Mouse (Mus musculus) heart, embryonic 11.5 days (tissue): ENCODE data around the gene Magi2. TPM values are rescaled to one million over a fixed set of nuclear protein-coding genes. Genes with fewer than 3 reads are reported as not detected.
"Not testable (repeated sequence)": the region's sequence is repeated elsewhere in the genome, so short reads cannot be mapped to it uniquely, and the experiment has no call there.

Experiments
- ATAC-seq: fragments of 200-750 bp; cut with Nextera tagmentation; replicated peaks from 2 replicates; pipeline ENCODE4 v1.8.0; 2017; ENCODE audit warnings: moderate library complexity; ENCODE audit not compliant: insufficient number of reproducible peaks, low FRiP score, low TSS enrichment
- H3K27ac ChIP-seq: fragments of 300-500 bp; sonication (generic); 2 replicates; pipeline ENCODE4 v1.5.1; 2014; ENCODE audit warnings: mild to moderate bottlenecking, low read depth, low read length
- H3K27me3 ChIP-seq: fragments of 300-500 bp; sonication (generic); 2 replicates; pipeline ENCODE4 v1.6.1; 2014; ENCODE audit warnings: mild to moderate bottlenecking, low read length, mixed read lengths; ENCODE audit not compliant: control insufficient read depth, insufficient read depth
- H3K36me3 ChIP-seq: fragments of 300-500 bp; sonication (generic); 2 replicates; pipeline ENCODE4 v1.6.1; 2014; ENCODE audit warnings: mild to moderate bottlenecking, low read length, moderate library complexity, mixed read lengths; ENCODE audit not compliant: control insufficient read depth, insufficient read depth
- H3K4me1 ChIP-seq: fragments of 300-500 bp; sonication (generic); 2 replicates; pipeline ENCODE4 v1.6.1; 2014; ENCODE audit warnings: low read length; ENCODE audit not compliant: control insufficient read depth, insufficient read depth
- H3K4me2 ChIP-seq: fragments of 300-500 bp; sonication (generic); 2 replicates; pipeline ENCODE4 v1.6.1; 2014; ENCODE audit warnings: mild to moderate bottlenecking, moderate library complexity
- H3K4me3 ChIP-seq: fragments of 300-500 bp; sonication (generic); 2 replicates; pipeline ENCODE4 v1.5.1; 2014; ENCODE audit warnings: low read depth, low read length
- H3K9ac ChIP-seq: fragments of 300-500 bp; sonication (generic); 2 replicates; pipeline ENCODE4 v1.6.1; 2014; ENCODE audit warnings: mild to moderate bottlenecking, low read depth, low read length, moderate library complexity
- H3K9me3 ChIP-seq: fragments of 300-500 bp; sonication (generic); replicated peaks from 2 replicates; pipeline ENCODE4 v1.6.1; 2016; ENCODE audit warnings: low read length; ENCODE audit not compliant: control insufficient read depth
- WGBS: fragments of 180-500 bp; shearing (Covaris S2); extraction: QIAGEN DNeasy Blood & Tissue Kit; methylation state at CpG from one replicate; pipeline ENCODE4 v1.1.7; 2014; ENCODE audit not compliant: insufficient replicate concordance; 5-methylcytosine and 5-hydroxymethylcytosine counted together
- polyA plus RNA-seq: library from polyadenylated mRNA; unstranded; fragments of >200 nt; fragmentation: Nextera tagmentation; extraction: Ambion mirVana; gene quantifications from 2 replicates; pipeline ENCODE4 v1.2.1, GENCODE M21; 2014

Magi2 gene
- polyA plus RNA-seq, 1 experiment from 2014 or later: 2.5 TPM

DNA sequence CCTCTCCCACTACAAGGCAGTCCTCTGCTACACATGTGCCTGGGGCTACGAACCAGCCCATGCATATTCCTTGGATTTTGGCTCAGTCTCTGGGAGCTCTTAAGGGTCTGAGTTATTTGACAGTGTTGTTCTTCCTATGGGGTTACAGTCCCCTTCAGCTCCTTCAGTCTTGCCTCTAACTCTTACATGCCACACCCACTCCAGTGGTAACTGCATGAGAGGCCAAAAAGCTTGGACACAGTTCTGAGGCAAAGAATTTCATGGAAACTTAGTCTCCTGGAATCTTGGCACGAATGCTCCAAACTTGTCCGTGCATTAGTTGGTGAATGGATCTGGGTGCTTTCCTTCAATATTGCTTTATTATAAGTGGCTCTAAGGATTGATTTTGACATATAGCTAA is 338.8 kb downstream of the Magi2 start:
- Histone ChIP-seq H3K27ac (no peak overlapping the region), H3K4me1 (no peaks in the 10 kb centered on the region), H3K27me3 (no peaks in the 10 kb centered on the region), H3K4me2 (no peak overlapping the region), H3K4me3 (no peak overlapping the region), H3K9ac (no peak overlapping the region), H3K36me3 (no peaks in the 10 kb centered on the region), H3K9me3 (no peaks in the 10 kb centered on the region)
- 85% methylated on average over 3 of the region's 3 CpGs for WGBS
- ATAC-seq: no peak

DNA sequence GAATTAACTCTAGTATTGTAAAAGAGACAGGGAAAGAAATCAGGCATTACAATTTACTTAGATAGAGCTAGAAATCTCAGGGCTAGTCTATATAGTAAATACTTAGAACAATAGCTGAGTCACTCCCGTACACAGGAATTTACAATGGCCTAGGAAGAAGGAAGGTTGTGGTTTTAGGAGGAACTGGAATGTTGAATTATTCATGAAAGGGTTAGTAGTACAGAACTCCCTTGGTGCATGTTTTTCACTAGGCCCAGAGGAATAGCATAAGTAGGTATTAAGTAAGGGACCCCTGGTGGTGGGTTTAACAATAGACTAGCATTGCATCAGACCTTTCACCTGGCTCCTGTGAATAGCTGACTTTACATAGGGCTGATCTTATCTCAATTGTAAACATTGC is 339.3 kb downstream of the Magi2 start:
- ATAC-seq, H3K9me3 ChIP-seq, H3K27ac ChIP-seq, H3K4me3 ChIP-seq, H3K36me3 ChIP-seq, H3K27me3 ChIP-seq, H3K4me1 ChIP-seq, H3K4me2 ChIP-seq, H3K9ac ChIP-seq: not testable (repeated sequence)
- WGBS: 74% methylated on average over 1 of the region's 1 CpGs

DNA sequence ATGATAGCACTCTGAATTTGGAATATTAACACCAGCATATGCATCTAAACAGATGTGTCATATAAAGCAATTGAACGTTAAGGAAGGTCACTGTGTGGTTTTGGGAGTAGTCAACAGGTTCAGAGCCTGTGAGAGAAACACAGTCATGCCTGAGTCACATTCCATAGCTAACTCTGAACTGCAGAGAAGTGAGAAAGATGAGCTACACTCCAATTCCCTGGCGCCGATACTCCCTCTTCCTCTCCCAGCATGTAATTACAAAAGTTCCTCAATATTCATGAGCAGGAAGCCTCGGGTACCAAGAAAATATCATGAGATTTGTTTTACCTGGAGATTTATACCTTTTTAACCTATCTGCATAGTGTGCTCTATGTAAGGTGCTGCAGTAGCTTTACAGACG is 380.9 kb downstream of the Magi2 start:
- no peaks in the 10 kb centered on the region for H3K36me3 ChIP-seq
- no peak overlapping the region for H3K9ac ChIP-seq
- WGBS: 59% methylated on average over 5 of the region's 5 CpGs
- ATAC-seq: no peak
- H3K4me2 ChIP-seq: no peak overlapping the region
- H3K9me3 ChIP-seq: no peaks in the 10 kb centered on the region
- H3K4me3 ChIP-seq: no peak overlapping the region
- H3K4me1 ChIP-seq: no peaks in the 10 kb centered on the region
- no peaks in the 10 kb centered on the region for H3K27me3 ChIP-seq
- H3K27ac ChIP-seq: no peak overlapping the region

DNA sequence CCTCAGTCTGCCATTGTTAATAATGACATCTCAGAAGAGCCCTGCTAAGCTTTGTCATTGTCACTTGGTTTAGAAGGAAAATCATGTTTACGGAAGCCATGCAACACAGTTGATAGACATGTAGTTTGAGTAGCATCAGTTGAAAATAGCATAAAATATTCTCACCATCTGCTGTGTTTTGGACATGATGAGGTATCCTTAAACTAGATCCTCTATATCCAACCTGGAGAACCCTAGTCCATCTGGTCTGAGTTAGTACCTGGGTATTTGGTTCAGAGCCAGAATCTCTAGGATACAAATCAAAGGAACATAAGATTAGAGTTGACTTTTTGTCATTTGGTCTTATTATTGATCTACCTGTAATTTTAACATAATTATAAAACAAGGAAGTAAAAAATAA is 385.0 kb downstream of the Magi2 start:
- Histone ChIP-seq H3K4me1 (no peaks in the 10 kb centered on the region), H3K4me2 (no peak overlapping the region), H3K36me3 (no peaks in the 10 kb centered on the region), H3K27ac (no peak overlapping the region), H3K9ac (no peak overlapping the region), H3K4me3 (no peak overlapping the region), H3K9me3 (no peaks in the 10 kb centered on the region), H3K27me3 (no peaks in the 10 kb centered on the region)
- no peak for ATAC-seq
- 87% methylated on average over 1 of the region's 1 CpGs for WGBS

DNA sequence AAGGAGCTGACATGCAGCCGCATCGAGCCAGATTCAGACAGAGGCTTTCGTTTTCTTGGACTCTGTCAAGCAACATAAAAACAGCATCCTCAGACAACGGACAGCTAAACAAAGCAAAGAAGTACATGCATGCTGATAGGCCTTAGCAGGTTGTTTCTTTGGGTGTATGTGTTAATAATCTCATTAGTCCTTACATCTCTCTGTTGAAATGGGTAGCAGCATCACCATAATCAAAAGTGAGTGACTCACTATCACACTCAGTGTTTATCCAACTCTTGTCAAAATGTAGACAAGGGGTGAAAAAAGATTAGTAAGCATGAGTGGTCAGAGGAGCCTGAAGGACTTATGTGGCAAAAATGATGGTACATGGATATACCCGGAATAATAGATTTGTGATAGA is 394.8 kb downstream of the Magi2 start:
- H3K36me3 ChIP-seq: no peaks in the 10 kb centered on the region
- WGBS: 87% methylated on average over 5 of the region's 5 CpGs
- H3K4me1 ChIP-seq: no peaks in the 10 kb centered on the region
- H3K9ac ChIP-seq: no peak overlapping the region
- no peak overlapping the region for H3K27ac ChIP-seq
- no peaks in the 10 kb centered on the region for H3K27me3 ChIP-seq
- no peak overlapping the region for H3K4me2 ChIP-seq
- H3K9me3 ChIP-seq: no peaks in the 10 kb centered on the region
- no peak overlapping the region for H3K4me3 ChIP-seq
- no peak for ATAC-seq

DNA sequence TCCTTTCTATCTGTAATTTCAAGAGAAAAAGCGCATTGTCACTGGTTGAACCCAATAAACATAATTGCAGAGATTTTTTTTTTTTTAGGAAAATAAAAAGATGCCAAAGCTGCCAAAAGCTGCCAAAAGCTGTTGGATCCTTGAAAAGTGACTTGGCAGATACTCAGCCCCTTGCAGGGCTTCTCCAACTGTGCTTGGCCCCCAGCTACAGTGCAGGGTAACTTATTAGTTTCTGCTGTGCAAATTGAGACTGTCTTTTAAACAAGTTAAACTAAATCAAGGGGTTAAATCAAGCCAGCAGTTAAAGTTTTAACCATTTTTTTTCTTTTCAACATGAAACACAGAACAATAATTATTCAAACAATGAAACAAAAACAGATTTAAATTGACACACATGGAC is 407.1 kb downstream of the Magi2 start:
- Histone ChIP-seq H3K9ac (no peak overlapping the region), H3K27ac (no peak overlapping the region), H3K4me1 (no peaks in the 10 kb centered on the region), H3K4me2 (no peak overlapping the region), H3K4me3 (no peak overlapping the region), H3K9me3 (no peaks in the 10 kb centered on the region), H3K27me3 (no peaks in the 10 kb centered on the region), H3K36me3 (no peaks in the 10 kb centered on the region)
- no peak for ATAC-seq
- 88% methylated on average over 1 of the region's 1 CpGs for WGBS

DNA sequence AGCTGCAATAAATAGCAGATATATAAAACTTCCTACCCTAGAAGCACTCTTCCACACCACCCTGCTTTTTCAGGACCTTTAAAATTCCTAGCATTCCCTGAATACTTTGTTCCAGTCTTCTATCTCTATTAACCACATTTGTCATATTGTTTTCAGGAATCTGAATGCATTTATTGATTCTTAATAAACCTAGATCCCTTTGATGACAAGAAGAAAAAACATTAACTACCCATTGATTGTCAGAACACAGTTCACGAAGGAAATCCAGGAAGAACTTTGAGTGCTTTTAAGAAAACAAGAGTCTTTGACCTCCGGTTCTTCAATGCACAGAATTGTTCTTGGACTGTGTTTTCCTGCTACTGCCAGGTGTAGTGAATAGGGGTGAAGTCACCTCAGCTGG is 411.0 kb downstream of the Magi2 start:
- Histone ChIP-seq H3K4me2 (no peak overlapping the region), H3K9ac (no peak overlapping the region), H3K4me3 (no peak overlapping the region), H3K27me3 (no peaks in the 10 kb centered on the region), H3K27ac (no peak overlapping the region), H3K36me3 (no peaks in the 10 kb centered on the region), H3K4me1 (no peaks in the 10 kb centered on the region), H3K9me3 (no peaks in the 10 kb centered on the region)
- ATAC-seq: no peak
- WGBS: 68% methylated on average over 2 of the region's 2 CpGs

DNA sequence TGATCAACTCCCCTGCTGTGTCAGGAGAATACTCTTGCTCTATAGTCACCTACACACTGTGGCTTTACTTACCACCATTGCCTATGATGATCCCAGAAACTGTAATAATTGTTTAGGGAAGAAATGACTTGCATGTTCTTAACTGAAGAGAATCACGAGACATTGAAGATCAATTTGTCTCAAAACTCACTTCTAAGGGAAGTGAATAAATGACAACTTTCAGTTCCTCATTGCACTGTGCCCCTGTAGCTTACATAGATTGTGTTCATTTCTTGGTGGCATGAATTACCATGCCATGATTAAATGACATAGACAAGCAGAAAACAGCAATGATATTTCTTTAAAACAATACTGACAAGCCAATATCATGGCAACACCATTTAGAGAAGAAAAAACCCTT is 429.1 kb downstream of the Magi2 start:
- H3K27me3 ChIP-seq: no peaks in the 10 kb centered on the region
- WGBS: 80% methylated on average over 1 of the region's 1 CpGs

DNA sequence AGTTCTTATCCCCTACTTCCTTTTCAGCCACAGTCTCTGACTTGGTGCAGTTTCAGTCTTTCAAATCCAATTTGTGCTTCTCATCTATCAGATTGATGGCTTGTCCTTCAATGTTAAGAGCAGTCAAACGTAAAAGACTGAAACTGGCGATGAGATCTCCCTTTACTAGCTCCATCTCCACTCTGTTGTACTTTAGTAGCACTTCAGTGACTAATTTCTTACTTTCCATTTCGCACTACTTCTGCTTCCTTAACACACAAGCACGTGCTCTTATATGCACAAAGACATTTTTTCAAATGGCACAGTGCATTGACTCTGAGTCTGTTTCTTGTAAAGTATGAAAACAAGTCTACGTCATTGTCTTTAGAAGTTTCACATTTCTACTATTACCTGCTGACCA is 439.6 kb downstream of the Magi2 start:
- WGBS: 80% methylated on average over 5 of the region's 5 CpGs

More for the DNA sequence above, 429.1 kb downstream of the Magi2 start:
- Histone ChIP-seq H3K4me3 (no peak overlapping the region), H3K4me2 (no peak overlapping the region), H3K36me3 (no peaks in the 10 kb centered on the region), H3K27ac (no peak overlapping the region), H3K9me3 (no peaks in the 10 kb centered on the region), H3K9ac (no peak overlapping the region), H3K4me1 (no peaks in the 10 kb centered on the region)
- no peak for ATAC-seq

More for the DNA sequence above, 439.6 kb downstream of the Magi2 start:
- Histone ChIP-seq H3K4me1 (no peaks in the 10 kb centered on the region), H3K9me3 (no peaks in the 10 kb centered on the region), H3K27me3 (no peaks in the 10 kb centered on the region), H3K4me2 (no peak overlapping the region), H3K36me3 (no peaks in the 10 kb centered on the region), H3K27ac (no peak overlapping the region), H3K9ac (no peak overlapping the region), H3K4me3 (no peak overlapping the region)
- ATAC-seq: no peak
